Mouse (Mus musculus) liver, adult 2 months (tissue): Measurements from ENCODE around the gene Stx16.

ENCODE experiments used
- CTCF ChIP-seq: fragments of 200-500 bp; IDR thresholded peaks from 2 replicates; pipeline ENCODE4 v1.5.1; 2011; ENCODE audit warnings: low read depth, low read length, control low read depth
- POLR2A ChIP-seq: fragments of 200-500 bp; IDR thresholded peaks from 2 replicates; pipeline ENCODE4 v1.6.1; 2011; ENCODE audit warnings: low read length, control low read depth; ENCODE audit not compliant: insufficient read depth; ENCODE audit errors: extremely low read depth

- TF ChIP-seq CTCF (no peak), POLR2A (no peak)
Measured at GRCm38 (mm10) chr2:174114148-174114864, 38.2 kb downstream of the Stx16 start.
